Mouse (Mus musculus): ENCODE data around the gene Dock10. TPM values are rescaled to one million over a fixed set of nuclear protein-coding genes. Genes with fewer than 3 reads are reported as not detected.

Dock10 gene
- polyA plus RNA-seq, 1 experiment from 2014 or later = 1.8 TPM

DNA sequence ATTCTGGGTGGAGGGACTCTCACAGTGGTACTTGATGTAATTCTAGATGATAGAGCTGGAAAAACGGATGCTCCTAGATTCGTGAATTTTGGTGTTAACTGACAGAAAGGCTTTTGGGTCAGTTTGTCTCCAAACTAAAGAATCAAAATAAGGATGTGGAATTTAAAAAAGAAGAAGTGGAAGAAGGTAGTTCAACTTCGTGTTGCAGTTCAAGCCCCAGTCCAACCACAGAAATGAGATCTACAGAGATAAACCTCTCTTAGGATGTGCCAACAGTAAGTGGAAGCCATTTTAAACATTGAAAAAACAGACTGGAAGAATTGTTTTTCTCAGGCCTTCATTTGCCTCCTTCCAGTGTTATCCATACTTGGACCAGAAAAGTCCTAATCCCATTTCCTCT, 111.7 kb downstream of the Dock10 start:
- no peak for ATAC-seq
- no peaks in the 10 kb centered on the region for H3K27me3 ChIP-seq
- H3K27ac ChIP-seq = no peak overlapping the region
- H3K36me3 ChIP-seq = no peaks in the 10 kb centered on the region
- H3K9ac ChIP-seq (replicated peaks) = no peak overlapping the region
- H3K4me1 ChIP-seq (replicated peaks) = no peaks in the 10 kb centered on the region
- no peak overlapping the region for H3K4me3 ChIP-seq (replicated peaks)
- H3K9me3 ChIP-seq = no peaks in the 10 kb centered on the region
- 86% methylated on average over 3 of the region's 3 CpGs for WGBS
- no peak overlapping the region for H3K4me2 ChIP-seq (replicated peaks)

DNA sequence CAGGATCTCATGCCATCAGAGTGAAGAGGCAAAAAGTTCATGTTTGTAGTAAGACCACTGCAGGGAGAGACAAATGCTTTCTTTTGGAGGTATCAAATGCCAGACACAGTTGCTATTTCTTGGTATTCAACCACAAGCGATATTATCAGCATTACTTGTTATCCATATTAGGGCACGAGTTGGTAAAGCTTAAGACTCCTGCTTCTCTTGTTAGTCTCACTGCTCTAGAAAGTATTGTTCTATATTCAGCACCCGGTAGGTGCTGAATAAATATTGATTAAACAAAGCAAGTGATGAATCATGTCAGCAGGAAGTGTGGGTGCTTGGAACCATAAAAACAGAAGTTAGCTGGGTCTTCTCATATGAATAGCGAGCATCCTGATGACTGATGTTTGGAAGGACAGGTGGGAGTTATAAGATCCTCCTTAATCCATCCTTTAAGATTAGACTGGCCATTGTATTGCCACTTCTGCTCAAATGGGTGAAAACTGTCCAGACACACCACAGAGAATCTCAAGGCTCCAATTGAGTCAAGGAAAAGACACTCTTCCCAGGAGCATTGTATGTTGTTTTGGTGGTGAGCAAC, 114.4 kb downstream of the Dock10 start:
- Histone ChIP-seq H3K4me1 (replicated peaks) (no peaks in the 10 kb centered on the region), H3K4me2 (replicated peaks) (no peak overlapping the region), H3K4me3 (replicated peaks) (no peak overlapping the region), H3K9ac (replicated peaks) (no peak overlapping the region), H3K36me3 (no peaks in the 10 kb centered on the region), H3K27ac (no peak overlapping the region), H3K27me3 (no peaks in the 10 kb centered on the region), H3K9me3 (no peaks in the 10 kb centered on the region)
- 89% methylated on average over 4 of the region's 4 CpGs for WGBS
- ATAC-seq = no peak

DNA sequence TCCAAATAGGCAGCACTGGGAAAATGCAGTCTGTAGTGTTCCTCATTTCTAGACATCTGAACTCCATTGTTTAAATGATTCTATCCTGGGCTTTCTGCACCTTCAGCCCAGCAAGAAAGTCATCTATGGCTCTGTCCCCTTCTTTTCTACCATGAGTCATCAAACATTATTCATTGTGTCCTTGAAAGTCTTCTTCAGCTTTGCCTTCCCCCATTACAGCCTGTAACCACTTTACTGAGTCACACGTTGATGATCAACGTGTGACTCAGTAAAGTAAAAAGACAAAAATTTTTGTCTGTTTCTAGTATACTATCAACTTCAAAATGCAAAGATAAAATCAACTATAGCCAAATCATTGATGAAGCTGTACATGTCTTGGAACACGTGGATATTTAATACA, 116.5 kb downstream of the Dock10 start:
- no peak overlapping the region for H3K4me2 ChIP-seq (replicated peaks)
- 93% methylated on average over 3 of the region's 3 CpGs for WGBS
- no peak for ATAC-seq
- H3K4me1 ChIP-seq (replicated peaks) = no peaks in the 10 kb centered on the region
- no peak overlapping the region for H3K4me3 ChIP-seq (replicated peaks)
- H3K27ac ChIP-seq = no peak overlapping the region
- no peaks in the 10 kb centered on the region for H3K9me3 ChIP-seq
- H3K27me3 ChIP-seq = no peaks in the 10 kb centered on the region
- H3K9ac ChIP-seq (replicated peaks) = no peak overlapping the region
- no peaks in the 10 kb centered on the region for H3K36me3 ChIP-seq

DNA sequence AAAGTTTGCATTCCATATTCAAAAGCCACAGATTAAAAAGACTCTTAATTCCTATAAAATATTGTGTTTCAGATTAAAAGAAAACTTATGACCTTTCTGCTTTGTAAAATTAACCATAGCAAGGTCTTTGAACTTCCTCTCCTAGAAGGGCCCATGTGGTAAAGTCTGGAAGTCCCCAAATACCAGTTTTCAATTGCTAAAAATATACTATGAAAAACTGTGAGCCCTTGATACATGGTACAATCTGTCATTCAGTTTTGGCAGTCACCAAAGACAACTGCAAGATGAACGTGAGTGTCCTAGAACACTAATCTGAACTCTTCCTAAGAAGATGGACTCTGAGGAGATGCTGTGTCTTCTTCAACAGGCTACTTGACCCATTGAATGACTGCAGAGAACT, 117.0 kb downstream of the Dock10 start:
- H3K36me3 ChIP-seq = no peaks in the 10 kb centered on the region
- no peak overlapping the region for H3K27ac ChIP-seq
- H3K9ac ChIP-seq (replicated peaks) = no peak overlapping the region
- WGBS = 82% methylated on average over 1 of the region's 1 CpGs
- H3K4me3 ChIP-seq (replicated peaks) = no peak overlapping the region
- no peaks in the 10 kb centered on the region for H3K9me3 ChIP-seq
- H3K27me3 ChIP-seq = no peaks in the 10 kb centered on the region
- no peaks in the 10 kb centered on the region for H3K4me1 ChIP-seq (replicated peaks)
- no peak overlapping the region for H3K4me2 ChIP-seq (replicated peaks)
- no peak for ATAC-seq

DNA sequence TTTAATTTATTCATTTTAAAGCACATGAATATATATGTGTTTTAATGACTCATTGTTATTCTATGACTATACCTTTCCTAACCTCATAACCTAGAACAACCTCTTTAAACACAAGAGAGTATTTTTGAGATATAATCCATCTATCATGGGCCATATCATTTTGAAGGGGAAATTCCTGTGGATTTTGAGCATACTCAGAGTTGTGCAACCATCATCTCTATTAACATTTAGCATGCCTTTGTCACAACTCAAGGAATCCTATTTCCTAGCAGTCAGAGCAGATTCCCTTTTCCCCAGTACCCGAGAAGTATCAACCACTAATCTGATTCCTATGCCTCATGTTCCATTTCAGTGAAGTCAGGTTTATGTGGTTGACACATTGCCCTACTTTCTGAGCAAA, 118.8 kb downstream of the Dock10 start:
- Histone ChIP-seq H3K9me3 (no peaks in the 10 kb centered on the region), H3K27me3 (no peaks in the 10 kb centered on the region), H3K27ac (no peak overlapping the region), H3K9ac (replicated peaks) (no peak overlapping the region), H3K36me3 (no peaks in the 10 kb centered on the region), H3K4me2 (replicated peaks) (no peak overlapping the region), H3K4me3 (replicated peaks) (no peak overlapping the region), H3K4me1 (replicated peaks) (no peaks in the 10 kb centered on the region)
- 98% methylated on average over 1 of the region's 1 CpGs for WGBS
- no peak for ATAC-seq

DNA sequence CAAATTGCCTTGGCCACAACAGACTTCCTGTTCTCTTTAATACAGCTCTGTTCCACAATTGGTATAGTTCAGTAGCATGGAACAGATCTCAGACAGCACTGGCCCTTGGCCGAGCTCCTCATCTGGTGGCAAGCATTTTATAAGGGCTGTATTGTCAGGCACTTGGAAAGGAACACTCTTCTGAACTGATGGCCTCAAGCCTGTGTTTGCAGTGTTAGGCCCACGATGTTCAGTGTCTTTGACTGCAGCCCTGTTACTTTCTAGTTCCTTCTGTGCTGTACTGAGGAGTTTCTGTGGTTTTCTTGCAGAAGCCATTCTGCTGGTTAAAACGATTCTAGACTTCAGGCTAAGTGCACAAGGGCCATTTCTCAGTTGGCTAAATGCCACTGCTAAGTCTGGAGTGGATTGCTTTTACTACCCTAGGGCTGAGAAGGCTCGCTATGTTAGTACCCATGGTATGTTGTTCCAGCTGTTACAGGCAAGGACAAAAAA, 121.1 kb downstream of the Dock10 start:
- Histone ChIP-seq H3K36me3 (no peaks in the 10 kb centered on the region), H3K9me3 (no peaks in the 10 kb centered on the region), H3K4me1 (replicated peaks) (no peaks in the 10 kb centered on the region), H3K27me3 (no peaks in the 10 kb centered on the region), H3K4me2 (replicated peaks) (no peak overlapping the region), H3K4me3 (replicated peaks) (no peak overlapping the region), H3K27ac (no peak overlapping the region), H3K9ac (replicated peaks) (no peak overlapping the region)
- WGBS = 87% methylated on average over 4 of the region's 4 CpGs
- ATAC-seq = no peak

DNA sequence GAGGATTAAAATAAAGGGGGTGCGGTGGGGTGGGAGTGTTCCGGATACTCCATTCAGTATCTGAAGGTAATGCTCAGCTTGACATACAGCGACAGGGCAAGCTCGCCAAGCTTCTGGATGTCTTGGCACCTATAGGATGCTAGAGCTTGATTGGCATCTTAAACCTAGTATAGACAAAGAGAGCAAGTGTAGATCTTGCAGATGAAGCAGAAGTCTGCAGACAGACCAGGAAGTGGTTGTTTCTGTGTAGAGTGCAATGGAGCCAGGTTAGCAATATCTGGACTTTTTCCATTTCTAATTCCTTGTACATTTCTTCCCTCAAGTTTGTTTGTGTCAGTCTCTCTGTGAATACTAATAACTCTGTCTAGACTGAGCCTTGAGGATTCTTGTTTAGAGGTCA, 122.5 kb downstream of the Dock10 start:
- Histone ChIP-seq H3K4me2 (replicated peaks) (no peak overlapping the region), H3K9ac (replicated peaks) (no peak overlapping the region), H3K27me3 (no peaks in the 10 kb centered on the region), H3K4me3 (replicated peaks) (no peak overlapping the region), H3K27ac (no peak overlapping the region), H3K4me1 (replicated peaks) (peaks cover under 1% of the 10 kb centered on the region; the same call in 1 of the 2 replicates), H3K36me3 (no peaks in the 10 kb centered on the region), H3K9me3 (no peaks in the 10 kb centered on the region)
- WGBS = 92% methylated on average over 4 of the region's 4 CpGs
- no peak for ATAC-seq

DNA sequence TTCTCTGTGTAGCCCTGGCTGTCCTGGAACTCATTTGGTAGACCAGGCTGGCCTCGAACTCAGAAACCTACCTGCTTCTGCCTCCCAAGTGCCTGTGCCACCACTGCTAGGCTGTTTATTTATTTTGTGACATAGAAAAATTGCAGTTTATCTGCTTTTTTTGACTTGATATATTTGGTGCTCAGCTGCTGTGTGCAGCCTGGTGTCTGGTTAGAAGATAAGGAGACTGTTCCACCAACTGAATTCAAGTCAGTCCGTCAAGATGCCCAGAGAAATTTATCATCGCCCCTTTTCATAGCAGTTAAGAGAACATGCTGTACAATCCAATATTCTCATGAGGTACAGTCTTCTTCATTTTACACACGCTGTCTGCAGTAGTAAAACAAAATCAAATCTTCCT, 124.8 kb downstream of the Dock10 start:
- Histone ChIP-seq H3K9me3 (no peaks in the 10 kb centered on the region), H3K4me3 (replicated peaks) (no peak overlapping the region), H3K36me3 (no peaks in the 10 kb centered on the region), H3K9ac (replicated peaks) (no peak overlapping the region), H3K4me2 (replicated peaks) (no peak overlapping the region), H3K27ac (no peak overlapping the region), H3K27me3 (no peaks in the 10 kb centered on the region), H3K4me1 (replicated peaks) (peaks cover 7% of the 10 kb centered on the region; the same call in 1 of the 2 replicates)
- ATAC-seq = no peak
- 90% methylated on average over 4 of the region's 4 CpGs for WGBS

DNA sequence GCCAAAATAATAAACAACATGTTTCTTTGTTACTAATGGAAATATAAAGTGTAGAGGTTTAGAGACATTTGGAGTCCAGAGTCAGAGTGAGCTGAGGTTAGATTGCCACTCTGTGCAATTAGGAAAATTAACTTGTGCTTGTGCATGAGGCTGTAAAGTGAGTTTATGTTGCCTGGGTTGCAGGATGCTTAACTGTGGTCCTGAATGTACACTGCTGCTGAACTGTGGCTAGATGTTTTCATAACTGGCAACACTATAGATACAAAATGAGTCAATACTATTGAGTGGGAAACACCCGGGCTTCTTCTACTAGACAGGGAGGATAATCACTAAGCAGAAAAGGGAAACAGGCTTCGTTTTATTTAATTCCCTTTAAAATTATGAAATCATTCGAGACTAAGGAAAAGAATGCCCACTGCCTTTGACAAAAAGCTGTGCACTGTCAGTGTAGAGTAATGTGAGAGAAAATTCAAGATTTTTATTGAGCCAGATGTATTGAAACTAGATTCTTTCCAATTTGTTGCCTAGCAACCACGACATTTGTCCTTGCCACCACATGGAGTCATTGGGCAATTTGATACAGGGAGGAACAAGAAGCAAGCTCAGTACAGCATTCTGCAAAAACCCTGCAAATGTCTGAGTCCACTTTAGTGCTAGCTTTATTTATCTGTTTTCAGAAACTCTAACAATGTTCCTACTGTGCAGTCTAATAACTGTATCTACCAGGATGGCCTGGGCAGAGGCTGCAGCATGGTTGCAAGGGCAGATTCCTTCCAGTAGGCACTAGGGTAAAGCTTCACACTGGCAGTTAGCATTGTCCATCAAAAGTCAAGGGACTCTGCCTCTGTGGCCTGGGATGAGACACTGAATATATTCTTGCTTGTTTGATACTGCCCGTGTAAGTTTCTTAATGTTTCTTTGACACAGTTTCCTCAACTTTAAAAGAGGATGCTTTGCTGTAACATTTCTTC, 127.9 kb downstream of the Dock10 start:
- Histone ChIP-seq H3K9ac (replicated peaks) (no peak overlapping the region), H3K4me1 (replicated peaks) (peaks cover 7% of the 10 kb centered on the region; the same call in 1 of the 2 replicates), H3K27me3 (no peaks in the 10 kb centered on the region), H3K36me3 (no peaks in the 10 kb centered on the region), H3K4me3 (replicated peaks) (no peak overlapping the region), H3K27ac (peak overlapping the region; percentile 45; the same call in 1 of the 2 replicates), H3K9me3 (no peaks in the 10 kb centered on the region), H3K4me2 (replicated peaks) (no peak overlapping the region)
- WGBS = 41% methylated on average over 5 of the region's 5 CpGs
- ATAC-seq = peak; percentile 75

DNA sequence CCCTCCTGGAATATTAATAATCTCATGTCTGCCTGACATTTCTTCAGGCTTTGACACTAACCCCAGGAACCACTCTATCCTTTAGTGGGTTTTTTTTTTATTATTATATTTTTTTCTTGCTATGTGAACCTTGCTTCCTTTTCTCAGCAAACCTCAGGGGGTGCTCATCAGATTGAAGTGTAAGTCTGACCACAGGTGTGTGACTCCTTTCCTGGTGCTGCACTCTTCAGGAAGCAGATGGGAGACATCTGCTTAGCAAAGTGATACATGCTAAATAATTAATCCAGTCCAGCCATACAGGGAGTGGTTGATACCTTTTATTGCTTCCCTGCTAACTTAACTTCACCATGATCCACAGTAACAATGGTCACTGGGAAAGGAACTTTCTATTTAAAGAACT, 130.3 kb downstream of the Dock10 start:
- Histone ChIP-seq H3K9ac (replicated peaks) (no peak overlapping the region), H3K4me2 (replicated peaks) (no peak overlapping the region), H3K27me3 (no peaks in the 10 kb centered on the region), H3K36me3 (no peaks in the 10 kb centered on the region), H3K9me3 (no peaks in the 10 kb centered on the region), H3K4me3 (replicated peaks) (no peak overlapping the region), H3K27ac (no peak overlapping the region), H3K4me1 (replicated peaks) (peaks cover 7% of the 10 kb centered on the region; the same call in 1 of the 2 replicates)
- ATAC-seq = no peak

DNA sequence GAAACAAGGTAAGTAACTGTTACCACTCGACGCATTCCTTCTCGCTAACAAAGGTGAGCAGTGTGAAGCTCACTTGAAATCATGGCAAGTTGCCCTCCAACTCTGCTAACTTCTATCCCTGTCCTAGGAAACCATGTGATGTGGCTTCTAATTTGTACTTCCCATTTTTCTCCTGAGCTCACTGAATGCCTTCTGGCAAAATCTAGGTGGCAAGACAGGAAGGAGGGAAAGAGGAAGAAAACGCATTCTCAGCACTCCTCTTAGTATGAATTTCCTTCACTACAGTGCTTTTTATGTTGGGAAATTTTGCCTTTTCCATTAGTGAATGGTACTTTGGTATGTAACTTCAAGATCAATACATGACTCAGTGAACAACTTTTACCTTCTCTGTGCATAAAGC, 131.5 kb downstream of the Dock10 start:
- Histone ChIP-seq H3K4me3 (replicated peaks) (no peak overlapping the region), H3K4me1 (replicated peaks) (peaks cover 7% of the 10 kb centered on the region; the same call in 1 of the 2 replicates), H3K9me3 (no peaks in the 10 kb centered on the region), H3K27me3 (no peaks in the 10 kb centered on the region), H3K4me2 (replicated peaks) (no peak overlapping the region), H3K27ac (no peak overlapping the region), H3K9ac (replicated peaks) (no peak overlapping the region), H3K36me3 (no peaks in the 10 kb centered on the region)
- WGBS = 96% methylated on average over 4 of the region's 4 CpGs
- ATAC-seq = no peak

DNA sequence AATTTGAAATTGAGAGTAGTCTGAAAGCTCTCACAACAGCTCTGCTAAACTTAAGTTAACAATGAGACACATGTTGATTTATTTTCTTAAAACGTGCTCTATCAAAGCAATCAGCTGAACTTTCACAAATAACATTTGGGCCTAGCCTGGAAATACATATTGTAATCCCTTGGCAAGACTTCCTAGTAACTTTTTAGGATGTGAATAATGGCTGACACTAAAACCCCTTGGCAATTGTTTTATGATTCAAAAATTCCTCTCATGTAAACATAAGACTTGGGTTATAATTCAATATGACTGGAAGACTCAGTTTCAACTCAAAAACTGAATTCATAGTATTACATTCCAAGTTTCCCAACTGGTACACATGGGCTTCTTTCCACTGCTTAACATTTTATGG, 133.0 kb downstream of the Dock10 start:
- no peak overlapping the region for H3K4me2 ChIP-seq (replicated peaks)
- no peak for ATAC-seq
- no peak overlapping the region for H3K4me3 ChIP-seq (replicated peaks)
- no peaks in the 10 kb centered on the region for H3K9me3 ChIP-seq
- no peak overlapping the region for H3K27ac ChIP-seq
- H3K4me1 ChIP-seq (replicated peaks) = 0 out of 2 replicates have a peak, but pooled peaks cover 2% of the 10 kb centered on the region
- no peaks in the 10 kb centered on the region for H3K36me3 ChIP-seq
- WGBS = 80% methylated on average over 1 of the region's 1 CpGs
- no peak overlapping the region for H3K9ac ChIP-seq (replicated peaks)
- H3K27me3 ChIP-seq = no peaks in the 10 kb centered on the region
